Mouse (Mus musculus): ENCODE results near the gene Bbs5. TPM values are rescaled to one million over a fixed set of nuclear protein-coding genes. Genes with fewer than 3 reads are reported as not detected.

Bbs5 gene
- total and polyA plus RNA-seq, 2 experiments from 2014 or later = 13.3 to 26.1 TPM

DNA sequence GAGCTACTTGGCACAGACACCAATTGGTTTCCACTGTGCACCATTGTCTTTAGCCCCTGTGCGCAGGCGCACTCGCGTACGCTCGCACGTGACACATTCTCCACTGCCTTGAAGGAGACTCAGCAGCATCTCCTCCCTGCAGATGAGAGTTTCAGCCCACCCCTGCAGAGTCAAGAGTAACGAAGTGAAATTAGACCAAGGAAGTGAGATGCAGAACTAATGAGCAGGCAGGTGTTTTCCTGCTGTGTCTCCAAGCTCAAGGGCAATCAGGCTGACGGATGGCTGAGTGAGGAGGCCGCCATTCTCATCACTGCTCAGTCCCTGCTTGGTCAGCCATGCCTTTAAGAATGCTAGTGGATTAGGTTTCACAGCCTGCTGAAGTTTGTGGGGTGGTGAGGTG lies 6.9 kb upstream of the Bbs5 start:
- Histone ChIP-seq H3K27ac (0 out of 2 replicates have a peak overlapping the region, but pooled peaks have one; percentile 7), H3K9me3 (ENCODE audit: low read length) (no peaks in the 10 kb centered on the region), H3K27me3 (ENCODE audit: insufficient read depth, low read length) (no peaks in the 10 kb centered on the region), H3K9ac (replicated peaks; ENCODE audit: low read length) (no peak overlapping the region), H3K4me3 (ENCODE audit: low read length) (no peak overlapping the region), H3K4me2 (ENCODE audit: low read depth, low read length) (peak overlapping the region; percentile 31; the same call in 1 of the 2 replicates), H3K36me3 (ENCODE audit: insufficient read depth, low read length) (no peaks in the 10 kb centered on the region), H3K4me1 (ENCODE audit: insufficient read depth, low read length) (no peaks in the 10 kb centered on the region)
- DNase-seq (ENCODE audit: low spot score) = peak; percentile 77
- 32% methylated on average over 10 of the region's 10 CpGs for WGBS
- peak; percentile 83 for ATAC-seq
- TF ChIP-seq CTCF (IDR thresholded peaks at IDR 0.05; ENCODE audit: low read depth) = no peak

- TF ChIP-seq CTCF (IDR thresholded peaks at IDR 0.05; ENCODE audit: low read depth) = no peak
- no peak for ATAC-seq
- DNase-seq (ENCODE audit: low spot score) = no peak
- 93% methylated on average over 11 of the region's 11 CpGs for WGBS
- Histone ChIP-seq H3K36me3 (ENCODE audit: insufficient read depth, low read length) (no peaks in the 10 kb centered on the region), H3K27me3 (ENCODE audit: insufficient read depth, low read length) (no peaks in the 10 kb centered on the region), H3K9ac (replicated peaks; ENCODE audit: low read length) (no peak overlapping the region), H3K4me2 (ENCODE audit: low read depth, low read length) (no peak overlapping the region), H3K27ac (no peak overlapping the region), H3K9me3 (ENCODE audit: low read length) (no peaks in the 10 kb centered on the region), H3K4me3 (ENCODE audit: low read length) (no peak overlapping the region), H3K4me1 (ENCODE audit: insufficient read depth, low read length) (no peaks in the 10 kb centered on the region)
Measured at GRCm38 (mm10) chr2:69644968-69645617, 1.9 kb upstream of the Bbs5 start.

DNA sequence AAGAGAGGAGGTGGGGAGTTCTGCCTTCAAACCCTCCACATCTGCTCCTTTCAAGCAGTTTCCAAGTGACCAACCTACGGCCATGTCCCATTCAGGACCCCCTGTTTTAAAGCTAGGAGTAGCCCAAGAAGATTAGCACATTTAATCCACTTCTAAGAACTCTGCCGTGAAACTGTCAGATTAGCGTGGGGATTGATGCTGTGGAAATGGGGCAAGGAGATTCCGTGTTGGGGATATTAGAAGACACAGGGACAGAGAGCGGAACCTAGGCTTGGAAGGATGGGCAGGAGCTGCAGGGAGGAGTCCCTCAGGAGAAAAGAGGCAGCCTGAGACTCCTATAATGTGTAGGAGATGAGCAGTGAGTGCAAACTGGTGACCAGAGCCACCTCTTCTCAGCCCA lies 2.7 kb downstream of the Bbs5 start:
- no peak overlapping the region for H3K4me2 ChIP-seq (ENCODE audit: low read depth, low read length)
- no peak overlapping the region for H3K27ac ChIP-seq
- H3K9me3 ChIP-seq (ENCODE audit: low read length) = no peaks in the 10 kb centered on the region
- DNase-seq (ENCODE audit: low spot score) (no peak), ATAC-seq (no peak)
- no peaks in the 10 kb centered on the region for H3K4me1 ChIP-seq (ENCODE audit: insufficient read depth, low read length)
- H3K9ac ChIP-seq (replicated peaks; ENCODE audit: low read length) = no peak overlapping the region
- no peak overlapping the region for H3K4me3 ChIP-seq (ENCODE audit: low read length)
- no peaks in the 10 kb centered on the region for H3K27me3 ChIP-seq (ENCODE audit: insufficient read depth, low read length)
- H3K36me3 ChIP-seq (ENCODE audit: insufficient read depth, low read length) = peaks cover 7% of the 10 kb centered on the region; the same call in 1 of the 2 replicates
- 85% methylated on average over 5 of the region's 5 CpGs for WGBS
- TF ChIP-seq CTCF (IDR thresholded peaks at IDR 0.05; ENCODE audit: low read depth) = no peak

DNA sequence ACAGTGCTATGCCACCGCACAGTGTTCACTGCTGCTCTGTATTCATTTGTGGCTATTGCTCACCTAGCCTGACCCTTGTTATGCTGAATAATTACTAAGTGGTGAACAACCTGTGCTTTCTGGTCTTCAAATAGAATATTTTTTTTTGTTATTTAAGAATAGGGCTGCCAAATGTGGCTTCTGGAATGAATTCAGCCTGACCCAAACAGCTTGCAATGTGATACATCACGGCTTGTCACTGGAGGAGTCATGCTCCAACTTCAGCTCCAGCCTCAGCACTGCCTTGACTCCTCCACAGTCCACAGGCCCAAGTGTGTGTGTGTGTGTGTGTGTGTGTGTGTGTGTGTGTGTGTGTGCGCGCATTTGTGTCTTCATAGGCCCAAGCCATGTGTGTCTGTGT lies 12.4 kb downstream of the Bbs5 start:
- Histone ChIP-seq H3K4me1 (ENCODE audit: insufficient read depth, low read length) (no peaks in the 10 kb centered on the region), H3K27ac (no peak overlapping the region), H3K9me3 (ENCODE audit: low read length) (no peaks in the 10 kb centered on the region), H3K36me3 (ENCODE audit: insufficient read depth, low read length) (peaks cover 10% of the 10 kb centered on the region), H3K9ac (replicated peaks; ENCODE audit: low read length) (no peak overlapping the region), H3K27me3 (ENCODE audit: insufficient read depth, low read length) (no peaks in the 10 kb centered on the region), H3K4me2 (ENCODE audit: low read depth, low read length) (no peak overlapping the region), H3K4me3 (ENCODE audit: low read length) (no peak overlapping the region)
- no peak for DNase-seq (ENCODE audit: low spot score)
- no peak for ATAC-seq
- no peak for TF ChIP-seq CTCF (IDR thresholded peaks at IDR 0.05; ENCODE audit: low read depth)
- 98% methylated on average over 4 of the region's 4 CpGs for WGBS

- ATAC-seq = no peak
- no peaks in the 10 kb centered on the region; the same call in 1 of the 2 replicates for H3K36me3 ChIP-seq (ENCODE audit: insufficient read depth, low read length)
- no peak for TF ChIP-seq CTCF (IDR thresholded peaks at IDR 0.05; ENCODE audit: low read depth)
Measured at GRCm38 (mm10) chr2:69663827-69664476, 17.0 kb downstream of the Bbs5 start.

DNA sequence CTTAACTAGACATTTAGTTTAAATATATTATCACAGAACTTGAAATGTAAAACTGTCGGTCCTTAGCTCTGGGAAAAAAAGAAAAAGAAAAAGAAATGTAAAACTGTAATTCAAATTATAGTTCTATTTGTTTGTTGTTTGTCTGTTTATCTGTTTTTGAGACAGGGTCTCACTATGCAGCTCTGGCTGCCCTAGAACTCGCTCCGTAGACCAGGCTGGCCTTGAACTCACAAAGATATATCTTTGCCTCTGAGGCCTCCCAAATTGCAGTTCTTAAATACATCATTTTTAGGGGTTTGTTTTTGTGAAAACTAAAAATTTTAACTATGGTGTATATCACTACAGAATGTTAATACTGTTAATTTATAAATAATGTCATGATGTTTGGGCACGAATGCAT lies 20.7 kb downstream of the Bbs5 start:
- H3K36me3 ChIP-seq (ENCODE audit: insufficient read depth, low read length) = peaks cover 4% of the 10 kb centered on the region; the same call in 1 of the 2 replicates
- H3K9ac ChIP-seq (replicated peaks; ENCODE audit: low read length) = no peak overlapping the region
- H3K27me3 ChIP-seq (ENCODE audit: insufficient read depth, low read length) = no peaks in the 10 kb centered on the region
- no peak for TF ChIP-seq CTCF (IDR thresholded peaks at IDR 0.05; ENCODE audit: low read depth)
- DNase-seq (ENCODE audit: low spot score) (no peak), ATAC-seq (no peak)
- no peak overlapping the region for H3K4me2 ChIP-seq (ENCODE audit: low read depth, low read length)
- H3K4me3 ChIP-seq (ENCODE audit: low read length) = no peak overlapping the region
- no peaks in the 10 kb centered on the region for H3K4me1 ChIP-seq (ENCODE audit: insufficient read depth, low read length)
- no peak overlapping the region for H3K27ac ChIP-seq
- no peaks in the 10 kb centered on the region for H3K9me3 ChIP-seq (ENCODE audit: low read length)
- 96% methylated on average over 4 of the region's 4 CpGs for WGBS

More at GRCm38 (mm10) chr2:69663827-69664476, 17.0 kb downstream of the Bbs5 start:
- DNase-seq (ENCODE audit: low spot score) = no peak
- Histone ChIP-seq H3K4me2 (ENCODE audit: low read depth, low read length) (no peak overlapping the region), H3K9ac (replicated peaks; ENCODE audit: low read length) (no peak overlapping the region), H3K4me3 (ENCODE audit: low read length) (no peak overlapping the region), H3K27me3 (ENCODE audit: insufficient read depth, low read length) (no peaks in the 10 kb centered on the region), H3K4me1 (ENCODE audit: insufficient read depth, low read length) (no peaks in the 10 kb centered on the region), H3K9me3 (ENCODE audit: low read length) (no peaks in the 10 kb centered on the region), H3K27ac (no peak overlapping the region)
- 87% methylated on average over 13 of the region's 13 CpGs for WGBS

- H3K9me3 ChIP-seq (ENCODE audit: low read length) = no peaks in the 10 kb centered on the region
- 71% methylated on average over 6 of the region's 6 CpGs for WGBS
- no peak for TF ChIP-seq CTCF (IDR thresholded peaks at IDR 0.05; ENCODE audit: low read depth)
- no peak overlapping the region for H3K4me2 ChIP-seq (ENCODE audit: low read depth, low read length)
- H3K27ac ChIP-seq = no peak overlapping the region
- no peaks in the 10 kb centered on the region for H3K4me1 ChIP-seq (ENCODE audit: insufficient read depth, low read length)
- DNase-seq (ENCODE audit: low spot score) (no peak), ATAC-seq (no peak)
- no peaks in the 10 kb centered on the region for H3K27me3 ChIP-seq (ENCODE audit: insufficient read depth, low read length)
- H3K4me3 ChIP-seq (ENCODE audit: low read length) = no peak overlapping the region
- no peak overlapping the region for H3K9ac ChIP-seq (replicated peaks; ENCODE audit: low read length)
- peaks cover 4% of the 10 kb centered on the region; the same call in 1 of the 2 replicates for H3K36me3 ChIP-seq (ENCODE audit: insufficient read depth, low read length)
Measured at GRCm38 (mm10) chr2:69668414-69668813, 21.4 kb downstream of the Bbs5 start.
